Mouse (Mus musculus): ENCODE data around the gene Sh3d21.
"Not testable (repeated sequence)": the region's sequence is repeated elsewhere in the genome, so short reads cannot be mapped to it uniquely, and the experiment has no call there.

Sh3d21 gene

DNA sequence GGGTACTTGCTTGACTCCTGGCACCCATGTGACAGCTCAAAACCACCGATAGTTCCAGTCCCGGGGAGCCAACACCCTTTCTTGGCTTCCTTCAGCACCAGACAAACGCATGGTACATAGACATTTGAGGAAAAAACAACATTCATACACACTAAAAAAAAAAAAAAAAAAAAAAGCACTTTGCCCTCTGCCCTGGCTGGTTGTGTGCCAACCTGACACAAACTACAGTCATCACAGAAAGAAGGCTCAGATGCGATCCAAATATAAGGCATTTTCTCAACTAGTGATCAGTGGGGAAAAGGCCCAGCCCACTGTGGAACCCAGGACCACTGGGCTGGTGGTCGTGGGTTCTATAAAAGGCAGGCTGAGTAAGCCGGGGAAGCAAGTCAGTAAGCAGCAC lies 5.6 kb upstream of the Sh3d21 start:
- no peak for DNase-seq (ENCODE audit: low read depth, low spot score)

DNA sequence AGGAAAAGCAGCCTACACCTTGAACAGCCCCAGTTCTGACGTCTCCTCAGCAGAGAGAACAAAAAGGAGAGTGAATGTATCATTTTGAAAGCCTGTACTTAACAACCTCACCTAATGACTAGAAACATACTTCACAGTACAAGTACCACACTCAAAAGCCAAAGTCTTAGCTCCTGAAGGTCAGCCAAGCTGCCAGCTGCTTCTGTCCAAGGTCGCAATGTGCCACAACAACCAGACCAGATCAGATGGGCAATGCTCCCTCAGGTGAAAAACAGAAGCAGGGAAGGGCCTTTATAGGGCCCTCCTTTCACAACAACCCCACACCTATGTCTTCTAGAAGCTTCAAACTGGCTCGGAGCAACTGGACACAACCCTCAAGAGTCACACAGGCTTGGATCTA lies 2.8 kb upstream of the Sh3d21 start:
- no peak for DNase-seq (ENCODE audit: low read depth, low spot score)

DNA sequence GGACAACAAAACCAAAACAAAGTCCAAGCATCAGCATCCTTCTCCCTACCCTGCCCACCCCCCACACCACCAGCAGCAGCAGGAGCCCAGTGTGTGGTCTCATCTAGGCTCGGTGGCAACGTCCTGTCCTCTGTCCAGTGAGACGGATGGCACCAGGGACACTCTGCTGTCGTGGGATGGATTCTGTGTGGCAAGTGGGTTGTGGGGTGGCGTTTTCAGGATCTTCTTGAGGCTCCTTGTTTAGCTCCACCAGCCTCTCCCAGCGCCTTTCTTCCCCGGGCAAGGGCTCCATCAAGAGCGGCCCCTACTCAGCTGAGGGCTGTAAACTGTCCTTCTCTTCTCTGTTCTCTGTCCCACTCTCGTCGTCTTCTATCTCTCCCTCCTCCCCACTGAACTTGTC lies 1.8 kb upstream of the Sh3d21 start:
- not testable (repeated sequence) for DNase-seq (ENCODE audit: low read depth, low spot score)

DNA sequence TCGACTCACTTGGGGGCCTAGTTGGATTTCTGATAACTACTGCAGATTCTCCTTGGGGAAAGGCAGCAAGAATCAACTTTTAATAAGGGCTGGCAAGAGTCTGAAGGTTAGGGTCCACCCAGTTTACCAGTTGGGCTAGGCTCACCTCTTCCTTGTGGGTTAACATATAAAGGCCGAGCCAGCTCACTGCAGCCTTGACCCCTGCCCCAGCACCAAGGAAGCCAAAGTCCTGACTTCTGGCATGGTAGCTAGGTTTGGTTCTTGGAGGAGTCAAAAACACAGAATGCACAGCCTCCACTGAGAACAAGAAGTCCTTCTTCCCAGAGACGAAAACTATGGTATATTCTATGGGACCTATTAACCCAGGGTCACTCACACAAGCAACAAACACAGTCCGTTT lies 394 bp upstream of the Sh3d21 start:
- no peak for DNase-seq (ENCODE audit: low read depth, low spot score)

DNA sequence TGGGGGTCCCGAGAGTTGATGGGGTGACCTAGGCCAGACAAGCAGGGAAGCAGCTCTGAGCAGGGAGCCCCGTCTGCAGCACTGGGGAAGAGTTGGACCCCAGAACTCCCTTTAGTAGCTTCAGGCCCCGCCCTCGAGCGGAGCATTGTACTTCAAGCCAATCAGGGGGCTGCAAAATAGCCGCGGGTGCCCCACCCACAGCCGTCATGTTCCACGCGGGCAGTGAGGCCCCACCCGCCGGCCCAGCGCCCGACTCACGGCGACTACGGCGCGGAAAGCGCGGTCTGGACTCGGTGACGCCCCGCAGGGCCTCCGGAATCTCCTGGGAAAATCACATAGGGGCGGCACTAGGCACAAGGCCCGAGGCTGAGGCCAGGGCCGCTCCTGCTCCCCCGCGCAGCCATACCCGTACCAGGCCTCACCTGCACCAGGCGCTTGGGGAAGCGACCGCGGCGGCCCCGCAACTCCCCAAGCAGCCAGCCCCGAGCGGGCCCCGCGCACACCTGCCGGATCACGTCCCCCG lies 686 bp downstream of the Sh3d21 start:
- peak; percentile 56 for DNase-seq (ENCODE audit: low read depth, low spot score)

DNA sequence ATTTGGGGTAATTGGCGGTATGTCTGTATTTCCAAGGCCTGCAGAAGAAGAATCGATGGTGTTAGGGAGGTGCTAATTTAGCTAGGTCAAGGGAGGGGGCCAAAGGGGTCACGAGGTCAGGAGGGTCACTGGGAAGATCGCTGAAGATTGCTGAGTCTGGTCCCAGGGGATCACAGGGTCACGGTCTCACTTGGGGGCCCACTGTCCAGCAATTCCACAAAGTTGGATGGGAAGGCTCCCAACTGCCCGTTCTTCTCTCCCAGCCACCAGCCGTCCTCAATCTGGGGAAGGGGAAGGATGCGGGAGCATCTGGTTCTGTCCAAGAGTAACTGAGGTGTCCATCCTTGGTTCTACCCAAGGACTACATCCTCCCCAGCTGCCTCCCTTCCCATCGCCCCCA lies 1.3 kb downstream of the Sh3d21 start:
- no peak for DNase-seq (ENCODE audit: low read depth, low spot score)

DNA sequence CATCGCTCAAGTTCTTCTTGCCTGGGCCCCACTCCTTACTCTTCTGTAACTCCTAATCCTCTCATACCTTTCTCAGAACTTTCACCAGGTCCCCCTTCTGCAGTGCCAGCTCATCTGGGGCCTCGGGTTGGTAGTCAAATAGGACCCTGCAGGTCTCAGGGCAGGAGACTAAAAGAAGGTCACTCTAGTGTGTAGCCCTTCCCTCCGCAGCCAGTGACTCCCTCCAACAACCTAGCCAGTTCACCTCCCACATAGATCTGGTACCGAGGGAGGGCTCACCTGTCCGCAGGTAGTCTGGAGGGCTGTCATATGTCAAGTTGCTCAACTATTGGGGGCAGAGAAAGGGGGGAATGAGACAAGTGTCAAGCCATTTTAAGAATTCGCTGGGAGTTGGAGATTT lies 1.8 kb downstream of the Sh3d21 start:
- no peak for DNase-seq (ENCODE audit: low read depth, low spot score)

DNA sequence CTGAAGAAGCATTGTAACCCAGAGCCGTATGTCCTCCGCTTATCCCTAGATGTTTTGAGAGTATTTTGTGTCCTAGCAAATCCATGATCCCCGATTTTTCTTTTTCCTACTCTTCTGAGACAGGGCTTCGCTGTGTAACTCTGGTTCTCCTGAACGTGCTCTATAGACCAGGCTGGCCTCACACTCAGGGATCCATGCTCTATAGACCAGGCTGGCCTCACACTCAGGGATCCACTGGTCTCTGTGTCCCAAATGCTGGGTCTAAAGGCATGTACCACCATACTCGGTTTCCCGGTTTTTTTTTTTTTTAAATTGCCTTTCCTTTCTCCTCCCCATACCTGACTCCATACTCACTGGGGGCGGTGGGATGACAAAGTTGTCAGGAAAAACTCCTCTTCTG lies 2.3 kb downstream of the Sh3d21 start:
- no peak for DNase-seq (ENCODE audit: low read depth, low spot score)

DNA sequence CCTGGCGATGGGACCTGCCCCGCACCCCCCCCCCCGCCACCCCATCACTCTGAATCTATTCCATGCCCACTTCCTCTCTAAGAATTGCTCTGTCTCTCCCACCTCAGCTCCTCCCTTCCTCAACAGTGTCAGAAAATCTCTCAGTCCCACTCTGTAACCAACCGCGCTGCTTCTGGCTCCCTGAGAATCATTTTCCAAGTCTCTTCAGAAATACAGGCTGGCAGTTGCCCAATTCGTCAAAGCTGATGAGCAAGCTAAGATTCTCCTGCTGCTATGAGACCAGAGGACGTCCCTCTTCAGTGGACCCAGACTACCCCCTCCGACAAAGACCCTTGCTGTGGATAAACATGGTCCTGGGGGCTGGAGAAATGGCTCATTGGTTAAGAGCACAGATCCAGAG lies 3.8 kb downstream of the Sh3d21 start:
- DNase-seq (ENCODE audit: low read depth, low spot score): no peak

DNA sequence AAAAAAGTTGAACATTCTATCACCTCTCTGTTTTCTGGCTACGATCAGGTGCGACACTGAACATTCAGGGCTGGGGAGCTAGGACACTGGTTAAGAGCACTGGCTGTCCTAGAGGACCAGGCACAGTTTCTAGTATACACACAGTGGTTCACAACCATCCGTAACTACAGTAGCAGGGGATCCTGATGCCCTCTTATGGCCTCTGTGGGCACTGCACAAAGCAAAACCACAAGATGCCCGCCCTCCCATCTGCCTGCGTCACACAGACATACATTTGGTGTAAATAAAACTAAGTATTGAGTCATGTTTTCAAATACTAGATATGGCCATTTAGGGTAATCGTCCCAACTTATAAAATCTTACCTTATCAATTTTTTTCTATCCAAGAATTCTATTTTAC lies 5.7 kb downstream of the Sh3d21 start:
- no peak for DNase-seq (ENCODE audit: low read depth, low spot score)

DNA sequence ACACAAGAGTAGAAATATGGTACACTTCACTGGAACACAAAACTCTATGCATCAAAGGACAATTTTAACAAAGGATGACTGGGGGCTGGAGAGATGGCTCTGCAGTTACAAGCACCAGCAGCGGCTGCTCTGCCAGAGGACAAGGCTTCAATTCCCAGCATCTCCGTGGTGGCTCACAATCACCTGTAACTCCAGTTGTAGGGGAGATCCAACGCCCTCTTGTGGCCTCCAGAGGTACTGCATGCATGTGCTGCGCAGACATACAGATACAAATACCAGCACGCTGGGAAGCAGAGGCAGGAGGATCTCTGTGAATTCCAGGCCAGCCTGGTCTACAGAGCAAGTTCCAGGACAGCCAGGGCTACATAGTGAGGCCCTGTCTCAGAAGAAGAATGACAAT lies 6.7 kb downstream of the Sh3d21 start:
- no peak for DNase-seq (ENCODE audit: low read depth, low spot score)

DNA sequence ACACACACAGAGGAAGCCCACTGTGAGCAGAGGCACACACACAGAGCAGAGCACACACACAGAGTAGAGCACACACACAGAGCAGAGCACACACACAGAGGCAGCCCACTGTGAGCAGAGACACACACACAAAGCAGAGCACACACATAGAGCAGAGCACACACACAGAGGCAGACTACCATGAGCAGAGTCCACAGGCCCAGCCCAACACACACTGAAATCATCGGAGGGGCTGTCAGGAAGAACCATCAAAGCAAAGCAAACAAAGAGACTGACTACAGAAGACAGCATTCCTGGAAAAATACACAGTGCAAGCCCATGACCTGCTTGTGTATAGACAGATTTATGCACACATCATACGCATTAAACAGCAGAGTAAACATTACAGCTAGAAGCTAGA lies 7.4 kb downstream of the Sh3d21 start:
- DNase-seq (ENCODE audit: low read depth, low spot score): no peak

DNA sequence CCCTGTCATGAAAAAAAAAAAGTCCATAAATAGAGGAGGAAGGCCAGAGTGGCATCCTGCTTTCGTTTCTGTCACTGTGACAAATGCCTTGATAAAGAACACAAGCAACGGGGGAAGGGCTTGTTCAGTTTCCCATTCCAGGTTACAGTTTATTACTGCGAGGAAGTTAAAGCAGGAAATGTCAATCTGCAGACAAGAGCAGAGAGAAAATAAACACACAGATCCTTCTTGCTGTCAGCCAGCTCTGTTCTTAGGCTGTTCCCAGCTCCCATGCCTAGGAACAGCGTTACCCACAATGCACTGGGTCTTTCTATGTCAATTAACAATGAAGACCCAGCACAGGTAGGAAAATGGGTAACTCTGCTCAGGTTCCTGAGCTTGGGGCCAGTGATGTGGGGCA lies 8.1 kb downstream of the Sh3d21 start:
- no peak for DNase-seq (ENCODE audit: low read depth, low spot score)

DNA sequence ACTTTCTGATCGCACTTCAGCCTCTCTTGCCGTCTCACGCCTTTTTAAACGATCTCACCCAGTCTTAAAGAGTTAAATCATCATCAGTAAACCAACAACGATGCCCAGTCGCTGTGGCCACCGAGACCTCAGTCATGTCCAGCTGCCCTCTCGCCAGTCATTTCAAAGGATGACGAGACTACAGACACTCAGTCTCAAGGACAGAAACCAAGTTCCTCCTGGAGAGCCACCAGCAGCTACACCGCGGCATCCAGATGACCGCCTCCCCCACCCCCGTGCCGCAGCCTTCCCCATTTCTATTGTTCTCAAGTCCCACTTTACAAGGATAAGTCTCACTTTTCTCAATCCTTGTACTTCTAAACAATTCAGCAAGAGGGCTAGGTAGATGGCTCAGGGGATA lies 10.4 kb downstream of the Sh3d21 start:
- no peak for DNase-seq (ENCODE audit: low read depth, low spot score)

DNA sequence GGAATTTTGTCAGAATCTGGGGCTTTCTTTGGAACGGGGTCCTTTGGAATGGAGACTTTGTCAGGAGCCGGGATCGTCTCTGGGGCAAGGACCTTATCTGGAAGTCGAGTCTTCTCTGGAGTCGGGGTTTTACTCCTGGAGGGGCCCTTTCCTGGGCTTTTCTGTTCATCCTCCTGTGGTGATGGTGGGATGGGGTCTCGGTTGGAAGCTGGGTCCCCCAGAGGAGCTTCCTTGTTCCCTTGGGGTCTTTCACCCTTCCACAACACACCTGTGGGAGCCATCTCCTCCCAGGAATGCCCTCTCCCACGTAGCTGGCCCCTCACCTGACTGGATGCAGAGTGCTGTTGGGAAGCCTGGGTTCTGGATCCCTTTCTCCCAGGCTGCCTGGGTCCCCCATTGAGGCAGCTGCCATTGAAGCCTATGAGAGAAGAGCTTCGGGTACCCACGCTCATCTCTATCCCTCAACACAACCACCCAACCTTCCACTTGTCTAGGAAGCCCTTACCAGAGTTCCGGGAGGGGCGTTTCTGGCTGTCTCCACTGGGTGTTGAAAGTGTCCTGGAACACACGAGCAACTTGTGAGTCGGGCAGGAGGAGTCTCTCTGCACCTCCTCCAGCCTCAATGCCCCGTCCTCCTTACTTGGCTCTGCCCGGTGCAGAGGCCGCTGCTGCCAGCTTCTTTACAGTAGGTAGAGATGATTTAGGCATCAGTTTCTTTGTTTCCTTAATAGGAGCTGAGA lies 11.4 kb downstream of the Sh3d21 start:
- DNase-seq (ENCODE audit: low read depth, low spot score): no peak

DNA sequence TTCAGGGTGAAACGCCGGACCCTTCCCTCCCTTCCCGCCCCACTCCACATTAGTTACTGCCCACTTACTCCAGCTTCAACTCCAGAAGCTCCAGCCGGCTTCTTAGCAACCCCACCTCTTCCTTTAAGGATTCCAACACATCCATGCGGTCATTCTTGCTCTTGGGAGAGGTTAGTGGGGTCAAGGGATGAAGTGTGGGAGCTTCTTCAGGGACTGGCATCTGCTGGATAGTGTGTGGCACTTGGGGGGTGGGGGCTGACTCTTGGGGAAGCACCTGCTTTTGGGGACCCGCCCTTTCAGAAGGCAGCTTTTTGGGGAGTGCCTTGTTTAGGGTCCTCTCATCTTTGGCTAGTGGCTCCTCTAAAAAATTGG lies 12.4 kb downstream of the Sh3d21 start:
- DNase-seq (ENCODE audit: low read depth, low spot score): no peak

DNA sequence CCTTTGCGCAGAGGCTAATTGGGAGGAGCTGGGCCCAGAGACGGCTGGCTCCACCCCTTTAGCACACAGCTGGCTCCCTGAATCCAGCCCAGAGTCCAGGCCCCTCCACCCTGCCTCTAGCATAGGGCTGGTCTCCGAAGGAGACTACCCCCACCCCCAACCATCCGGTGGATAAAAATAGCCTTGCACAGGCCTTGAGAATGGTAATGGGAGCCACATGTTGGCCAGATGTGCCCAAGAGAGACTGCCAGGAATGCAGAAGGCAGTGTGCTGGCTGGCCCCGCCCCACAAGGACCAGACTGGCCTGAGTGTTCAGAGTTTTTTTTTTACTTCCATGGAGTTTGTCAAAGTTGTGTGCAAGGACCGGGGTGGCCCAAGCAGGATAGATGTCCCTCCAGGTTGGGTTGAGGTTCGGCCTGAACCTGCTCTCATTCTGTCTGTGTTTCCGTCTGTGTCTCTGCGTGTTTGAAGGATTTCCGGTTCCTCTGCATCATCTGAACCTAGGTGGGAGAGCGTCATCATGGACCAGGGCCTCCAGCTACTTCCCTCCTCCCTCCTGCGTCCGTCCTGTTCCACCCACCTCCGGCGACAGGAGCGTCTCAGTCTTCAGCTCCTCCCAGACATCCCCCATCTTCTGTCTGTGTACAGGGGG lies 12.9 kb downstream of the Sh3d21 start:
- DNase-seq (ENCODE audit: low read depth, low spot score): no peak

DNA sequence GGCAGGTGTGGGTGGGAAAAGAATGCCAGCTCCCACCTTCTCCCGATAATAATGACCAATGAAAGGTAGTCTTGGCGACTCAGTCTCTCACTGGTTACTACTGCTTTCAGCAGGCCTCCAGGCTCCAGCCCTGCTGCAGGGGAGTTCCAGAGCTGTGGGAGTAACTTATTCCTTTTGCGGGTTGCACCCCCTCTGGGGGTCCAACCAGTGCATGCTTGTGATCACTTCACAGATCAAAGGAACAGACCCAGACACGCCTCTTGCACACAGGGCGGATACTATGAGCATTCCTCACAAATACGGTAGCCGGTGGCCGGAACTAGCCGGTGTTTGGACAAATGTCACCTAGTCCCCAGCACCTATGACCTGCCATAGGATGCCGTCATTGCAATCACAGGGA lies 13.5 kb downstream of the Sh3d21 start:
- no peak for DNase-seq (ENCODE audit: low read depth, low spot score)

DNA sequence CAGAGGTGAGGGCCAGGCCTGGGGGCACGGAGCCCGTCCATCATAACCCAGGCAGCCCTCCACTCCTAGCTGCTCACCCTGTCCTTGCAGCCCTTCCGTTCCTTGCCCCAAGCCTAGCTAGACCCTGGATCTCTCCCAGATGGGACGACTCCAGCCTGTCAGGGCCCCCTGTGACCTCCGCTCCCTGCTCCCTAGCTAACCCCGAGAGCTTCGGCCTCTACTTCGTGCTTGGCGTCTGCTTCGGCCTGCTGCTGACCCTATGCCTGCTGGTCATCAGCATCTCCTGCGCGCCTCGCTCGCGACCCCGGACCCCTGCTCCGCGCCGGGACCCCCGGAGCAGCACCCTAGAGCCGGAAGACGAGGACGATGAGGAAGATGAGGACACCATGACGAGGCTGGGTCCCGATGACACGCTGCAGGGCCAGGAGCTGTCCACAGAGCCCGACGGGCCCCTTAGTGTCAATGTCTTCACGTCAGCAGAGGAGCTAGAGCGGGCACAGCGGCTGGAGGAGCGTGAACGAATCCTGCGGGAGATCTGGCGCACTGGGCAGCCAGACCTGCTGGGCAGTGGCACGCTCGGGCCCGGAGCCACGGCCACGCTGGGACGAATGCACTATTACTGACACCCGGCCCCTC lies 14.1 kb downstream of the Sh3d21 start:
- no peak for DNase-seq (ENCODE audit: low read depth, low spot score)

DNA sequence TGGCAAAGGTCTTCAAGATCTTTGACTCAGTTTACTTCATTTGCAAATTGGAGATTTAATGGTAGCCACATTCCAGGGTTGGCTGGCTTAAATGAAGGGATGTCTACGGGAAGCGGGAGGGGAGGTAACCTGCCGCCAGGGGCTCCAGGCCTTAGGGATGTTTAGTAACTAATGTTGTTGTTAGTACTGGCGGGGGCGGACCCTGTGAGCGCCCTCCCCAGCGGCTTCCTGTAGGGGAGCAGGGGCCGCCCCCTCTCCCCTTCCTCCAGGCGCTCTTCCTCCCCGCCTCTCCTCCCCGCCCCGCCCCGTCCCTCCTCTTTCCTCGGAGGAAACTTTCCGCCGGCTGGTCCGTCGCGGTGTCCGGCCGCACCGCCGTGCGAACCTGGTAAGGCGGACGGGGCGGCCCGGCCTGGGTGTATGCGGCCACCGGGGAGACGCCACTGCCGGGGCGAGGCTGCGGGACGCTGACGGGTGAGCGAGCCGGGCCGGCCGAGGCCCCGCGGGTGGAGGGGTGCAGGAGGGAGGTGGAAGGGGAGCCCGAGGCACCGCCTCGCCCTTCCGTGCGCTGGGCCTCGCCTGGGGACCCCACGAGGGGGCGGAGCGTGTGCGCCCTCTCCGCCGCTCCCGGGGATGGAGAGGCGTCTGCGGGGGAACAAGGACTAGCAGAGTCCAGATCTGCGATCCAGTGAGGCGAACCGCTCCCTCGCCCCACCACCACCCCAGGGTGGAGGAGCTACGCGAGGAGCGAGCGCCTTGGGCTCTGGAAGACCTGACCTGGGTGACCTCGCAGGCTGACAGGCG lies 14.9 kb downstream of the Sh3d21 start:
- DNase-seq (ENCODE audit: low read depth, low spot score): peak; percentile 53

DNA sequence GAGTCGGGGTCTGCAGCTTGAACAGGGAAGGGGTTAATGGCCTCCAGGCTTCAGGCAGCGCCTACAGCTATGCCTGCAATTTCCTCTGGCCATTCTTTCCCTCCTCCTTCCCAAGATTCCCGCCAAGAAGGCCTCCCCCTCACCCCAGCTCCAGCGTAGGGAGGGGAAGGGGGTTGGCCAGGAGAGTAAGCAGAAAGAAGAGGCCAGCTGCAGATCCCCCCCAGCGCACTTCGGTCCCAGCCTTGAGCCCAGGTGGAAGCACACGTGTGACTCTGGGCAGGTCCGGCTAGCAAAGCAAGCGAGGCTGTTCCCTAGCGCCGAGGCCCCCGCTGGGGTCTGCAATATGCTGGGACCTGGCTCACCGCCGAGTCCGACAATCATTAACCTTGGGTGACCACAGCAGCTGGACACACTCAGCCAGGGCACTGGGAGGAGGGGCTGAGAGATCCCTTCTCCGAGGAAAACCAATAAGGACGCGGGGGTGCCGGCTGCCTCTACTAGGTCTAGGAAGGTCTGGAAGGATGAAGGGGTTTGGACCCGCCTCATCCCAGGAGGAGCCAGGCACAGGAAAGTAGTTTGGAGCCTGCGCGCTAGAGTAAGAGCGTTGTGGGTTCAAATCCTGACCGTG lies 15.6 kb downstream of the Sh3d21 start, which contains the start of gene Eva1b:
Eva1b (plus strand) TSS at position 212 of the 628 bp plus-strand sequence.
- no peak for DNase-seq (ENCODE audit: low read depth, low spot score)
